Mouse (Mus musculus) spleen, adult 2 months (tissue): Measurements from ENCODE around the gene Ubr4. TPM values are rescaled to one million over a fixed set of nuclear protein-coding genes. Genes with fewer than 3 reads are reported as not detected.

ENCODE experiments used
- DNase-seq, 2 experiments: peaks; one replicate each; pipeline versions ENCODE4 v3.0.0 to v3.0.0-alpha.2; 2012 to 2021; ENCODE audit warnings: low spot score in 2 of 2, low read depth in 1 of 2
- H3K27ac ChIP-seq: fragments of 200-500 bp; 2 replicates; pipeline ENCODE4 v1.5.1; 2012; ENCODE audit warnings: low read length, inconsistent platforms; ENCODE audit not compliant: insufficient read depth
- H3K27me3 ChIP-seq: fragments of 200-500 bp; 2 replicates; pipeline ENCODE4 v1.6.1; 2012; ENCODE audit warnings: mild to moderate bottlenecking, moderate library complexity, low read length, inconsistent platforms; ENCODE audit not compliant: control insufficient read depth, insufficient read depth
- H3K36me3 ChIP-seq: fragments of 200-500 bp; 2 replicates; pipeline ENCODE4 v1.6.1; 2012; ENCODE audit warnings: mild to moderate bottlenecking, low read length, inconsistent platforms; ENCODE audit not compliant: control insufficient read depth, insufficient read depth
- H3K4me1 ChIP-seq: fragments of 200-500 bp; 2 replicates; pipeline ENCODE4 v1.6.1; 2011; ENCODE audit warnings: inconsistent platforms; ENCODE audit not compliant: control insufficient read depth, insufficient read depth, insufficient read length
- H3K4me3 ChIP-seq: fragments of 200-500 bp; 2 replicates; pipeline ENCODE4 v1.5.1; 2011; ENCODE audit warnings: mild to moderate bottlenecking, inconsistent platforms; ENCODE audit not compliant: insufficient read depth, insufficient read length; ENCODE audit errors: extremely low read depth
- CTCF ChIP-seq: fragments of 200-500 bp; IDR thresholded peaks from 2 replicates; pipeline ENCODE4 v1.5.1; 2011; ENCODE audit warnings: mild to moderate bottlenecking, inconsistent platforms; ENCODE audit not compliant: insufficient read depth, insufficient read length, insufficient replicate concordance; ENCODE audit errors: extremely low read depth
- POLR2A ChIP-seq: fragments of 200-500 bp; IDR thresholded peaks from 2 replicates; pipeline ENCODE4 v1.6.1; 2011; ENCODE audit warnings: low read depth, low read length, inconsistent platforms
- WGBS: fragments of 180-500 bp; shearing (Covaris S2); methylation state at CpG from one replicate; pipeline ENCODE4 v1.1.7; 2018; 5-methylcytosine and 5-hydroxymethylcytosine counted together
- polyA plus RNA-seq: library from polyadenylated mRNA; depleted of rRNA; stranded (reverse); fragments of >200 nt; gene quantifications from 2 replicates; pipeline ENCODE4 v1.2.3, GENCODE M21; 2012

Ubr4 gene
- polyA plus RNA-seq, 1 experiment: 201 TPM

GRCm38 (mm10) chr4:139481400-139481799 lies 129.0 kb downstream of the Ubr4 start:
- Histone ChIP-seq H3K36me3 (peaks cover 60% of the 10 kb centered on the region), H3K27ac (no peak overlapping the region), H3K4me3 (no peak overlapping the region), H3K4me1 (no peaks in the 10 kb centered on the region), H3K27me3 (no peaks in the 10 kb centered on the region)
- no peak for DNase-seq
- 78% methylated on average over 1 of the region's 1 CpGs for WGBS
- no peak for TF ChIP-seq POLR2A
- TF ChIP-seq CTCF: no peak

- no peaks in the 10 kb centered on the region for H3K27me3 ChIP-seq
- 95% methylated on average over 8 of the region's 8 CpGs for WGBS
- peaks cover 59% of the 10 kb centered on the region for H3K36me3 ChIP-seq
- H3K4me3 ChIP-seq: no peak overlapping the region
- H3K4me1 ChIP-seq: no peaks in the 10 kb centered on the region
- no peak for TF ChIP-seq CTCF
- TF ChIP-seq POLR2A: no peak
- no peak for DNase-seq
- no peak overlapping the region for H3K27ac ChIP-seq
These were observed 131.2 kb downstream of the Ubr4 start for GRCm38 (mm10) chr4:139483461-139484105.

GRCm38 (mm10) chr4:139484496-139484895 lies 132.1 kb downstream of the Ubr4 start:
- no peak for TF ChIP-seq CTCF
- no peak for TF ChIP-seq POLR2A
- H3K4me3 ChIP-seq: no peak overlapping the region
- H3K36me3 ChIP-seq: peaks cover 61% of the 10 kb centered on the region
- WGBS: 94% methylated on average over 7 of the region's 7 CpGs
- DNase-seq: no peak
- no peak overlapping the region for H3K27ac ChIP-seq
- no peaks in the 10 kb centered on the region for H3K4me1 ChIP-seq
- no peaks in the 10 kb centered on the region for H3K27me3 ChIP-seq

- 92% methylated on average over 10 of the region's 10 CpGs for WGBS
- Histone ChIP-seq H3K4me1 (no peaks in the 10 kb centered on the region), H3K4me3 (no peak overlapping the region), H3K27me3 (no peaks in the 10 kb centered on the region), H3K27ac (no peak overlapping the region), H3K36me3 (peaks cover 50% of the 10 kb centered on the region)
- no peak for DNase-seq
- TF ChIP-seq CTCF (no peak), POLR2A (no peak)
These were observed 134.7 kb downstream of the Ubr4 start for GRCm38 (mm10) chr4:139487085-139487484.

GRCm38 (mm10) chr4:139488325-139488724 lies 135.9 kb downstream of the Ubr4 start:
- peaks cover 41% of the 10 kb centered on the region for H3K36me3 ChIP-seq
- TF ChIP-seq POLR2A: no peak
- TF ChIP-seq CTCF: no peak
- no peaks in the 10 kb centered on the region for H3K4me1 ChIP-seq
- WGBS: 96% methylated on average over 5 of the region's 5 CpGs
- H3K27ac ChIP-seq: no peak overlapping the region
- H3K4me3 ChIP-seq: no peak overlapping the region
- no peak for DNase-seq
- no peaks in the 10 kb centered on the region for H3K27me3 ChIP-seq

- WGBS: 75% methylated on average over 1 of the region's 1 CpGs
- no peak for DNase-seq
- H3K27ac ChIP-seq: no peak overlapping the region
- no peaks in the 10 kb centered on the region for H3K27me3 ChIP-seq
- H3K36me3 ChIP-seq: peaks cover 32% of the 10 kb centered on the region
- TF ChIP-seq CTCF (no peak), POLR2A (no peak)
- H3K4me3 ChIP-seq: no peak overlapping the region
- no peaks in the 10 kb centered on the region for H3K4me1 ChIP-seq
These were observed 137.5 kb downstream of the Ubr4 start for GRCm38 (mm10) chr4:139489946-139490345.

GRCm38 (mm10) chr4:139490413-139491055 lies 138.1 kb downstream of the Ubr4 start:
- Histone ChIP-seq H3K36me3 (peaks cover 28% of the 10 kb centered on the region), H3K4me3 (no peak overlapping the region), H3K27me3 (no peaks in the 10 kb centered on the region), H3K4me1 (no peaks in the 10 kb centered on the region), H3K27ac (0 out of 2 replicates have a peak overlapping the region, but pooled peaks have one; percentile 13)
- no peak for DNase-seq
- WGBS: 76% methylated on average over 11 of the region's 11 CpGs
- TF ChIP-seq CTCF (no peak), POLR2A (no peak)
